Mouse (Mus musculus) C2C12 (cell line): ENCODE data around the gene Psmd3.

Source experiments
- CTCF ChIP-seq: IDR thresholded peaks from one replicate; pipeline ENCODE4 v1.5.1; 2011; ENCODE audit not compliant: control insufficient read depth, insufficient read depth, insufficient read length
- MYOD1 ChIP-seq: IDR thresholded peaks from one replicate; pipeline ENCODE4 v1.6.1; 2011; ENCODE audit warnings: low read depth; ENCODE audit not compliant: control insufficient read depth, insufficient read length
- MYOG ChIP-seq: IDR thresholded peaks from one replicate; pipeline ENCODE4 v1.6.1; 2011; ENCODE audit not compliant: control insufficient read depth, insufficient read length; ENCODE audit errors: extremely low read depth
- USF1 ChIP-seq: IDR thresholded peaks from one replicate; pipeline ENCODE4 v1.6.1; 2011; ENCODE audit warnings: low read depth, mild to moderate bottlenecking, control low read depth, moderate library complexity

DNA sequence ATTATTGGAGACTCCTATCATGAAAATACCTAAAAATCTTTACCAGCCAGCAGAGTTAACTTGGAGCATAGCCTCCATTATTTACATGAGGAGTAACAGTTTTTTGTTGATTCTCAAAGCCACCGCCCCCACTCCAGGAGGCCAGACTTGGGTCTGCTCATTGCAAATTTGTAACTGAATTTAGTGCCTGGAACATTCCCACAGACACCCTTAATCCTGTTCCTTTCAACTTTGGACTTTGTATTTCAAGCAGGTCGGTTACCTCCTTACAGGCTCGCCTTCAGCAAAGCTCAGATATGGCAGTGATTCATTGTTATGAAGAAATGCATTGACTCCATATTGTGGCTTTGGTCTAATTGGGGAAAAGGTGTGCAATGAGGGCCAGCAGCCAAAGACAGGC, 37.6 kb upstream of the Psmd3 start:
- TF ChIP-seq CTCF (no peak), MYOD1 (no peak), USF1 (no peak), MYOG (no peak)
